Mouse (Mus musculus): ENCODE results near the gene Sdk1. TPM values are rescaled to one million over a fixed set of nuclear protein-coding genes. Genes with fewer than 3 reads are reported as not detected.

The Sdk1 gene
- total and polyA plus RNA-seq, 3 experiments = 0.04 to 0.87 TPM; not detected in 1

DNA sequence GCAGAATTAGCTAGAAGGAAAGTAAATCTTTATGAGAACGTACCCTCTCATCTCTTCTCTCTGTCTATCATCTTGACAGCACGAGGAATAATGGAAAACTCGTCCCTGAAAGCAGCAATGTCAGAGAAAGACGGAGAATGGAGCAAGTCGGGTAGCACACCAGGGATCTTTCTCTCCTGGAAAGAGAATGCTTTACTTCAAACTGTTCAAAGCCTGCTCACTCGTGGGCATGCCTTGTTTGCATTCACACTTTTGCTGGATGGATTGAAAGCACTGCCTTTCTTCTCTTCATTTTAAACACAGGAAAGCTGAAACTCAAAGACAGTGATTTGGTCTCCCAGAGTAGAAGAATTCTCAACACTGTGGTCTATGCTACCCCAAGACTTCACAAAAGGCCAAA, 1020.8 kb downstream of the Sdk1 start:
- no peak for DNase-seq (ENCODE audit: extremely low read depth)
- Histone ChIP-seq H3K36me3 (replicated peaks in 1 of 2; ENCODE audit: control insufficient read depth in 1 of 2, insufficient read depth in 1 of 2, low read length in 1 of 2) (no peaks in the 10 kb centered on the region), H3K9me3 (replicated peaks; ENCODE audit: low read length) (peaks cover 12% of the 10 kb centered on the region), H3K4me3 (replicated peaks in 1 of 3; ENCODE audit: low read depth in 2 of 3, low read length in 2 of 3, poor library complexity in 1 of 3) (no peak overlapping the region), H3K9ac (ENCODE audit: insufficient read depth, low read depth) (no peak overlapping the region), H3K4me2 (ENCODE audit: insufficient read depth, low read depth, poor library complexity, severe bottlenecking) (no peak overlapping the region), H3K4me1 (ENCODE audit: control insufficient read depth in 1 of 2, insufficient read depth in 2 of 2) (no peaks in the 10 kb centered on the region), H3K27me3 (replicated peaks) (peaks cover 27% of the 10 kb centered on the region), H3K79me2 (replicated peaks; ENCODE audit: control insufficient read depth, extremely low read depth, insufficient read depth, poor library complexity, severe bottlenecking) (no peaks in the 10 kb centered on the region), H3K27ac (ENCODE audit: insufficient read depth, low read depth) (no peak overlapping the region)
- dilution Hi-C loops (cut with MboI; ENCODE audit: extremely low pct_ligation_motif_present, extremely low pct_unique_long_range_greater_than_20kb, low sequenced_read_pairs) = no loop called here
- TF ChIP-seq PAX5 (IDR thresholded peaks at IDR 0.05; ENCODE audit: low read length) = no peak
- no peak for TF ChIP-seq SMC3 (IDR thresholded peaks at IDR 0.05; ENCODE audit: low read depth, low read length)
- no peak for TF ChIP-seq RCOR1 (conservative IDR thresholded peaks at IDR 0.05; ENCODE audit: low read depth, low read length)
- no peak for TF ChIP-seq POLR2AphosphoS2 (IDR thresholded peaks at IDR 0.05; ENCODE audit: low read depth, low read length)
- no peak for TF ChIP-seq MAX (IDR thresholded peaks at IDR 0.05; ENCODE audit: low read length)
- TF ChIP-seq MEF2A (IDR thresholded peaks at IDR 0.05; ENCODE audit: borderline replicate concordance, low read depth, low read length) = no peak
- no peak for TF ChIP-seq GABPA (IDR thresholded peaks at IDR 0.05; ENCODE audit: insufficient replicate concordance, low read depth, low read length)
- TF ChIP-seq IRF4 (IDR thresholded peaks at IDR 0.05; ENCODE audit: low read depth, low read length) = no peak
- no peak for TF ChIP-seq EP300 (IDR thresholded peaks at IDR 0.05; ENCODE audit: low read length)
- in situ Hi-C loops (cut with MboI; ENCODE audit: low pct_ligation_motif_present, low pct_unique_long_range_greater_than_20kb, low sequenced_read_pairs) = no loop called here

Other genes starting within 250 kb of the Sdk1 start
- gene Card11, start 240.9 kb upstream of the Sdk1 start, total RNA-seq (2012; rRNA removed) = 25.0 and 31.9 TPM in 2 replicates
- 12.0 and 16.1 TPM in 2 replicates for gene Card11, start 240.9 kb upstream of the Sdk1 start, total RNA-seq (2014; rRNA removed)
- gene Card11, start 240.9 kb upstream of the Sdk1 start, polyA plus RNA-seq (2012; ENCODE audit: insufficient read length, low read depth) = 81.6 and 84.6 TPM in 2 replicates

All from CH12.LX (cell line).